Mouse (Mus musculus) erythroblast, adult 5-6 weeks (primary cell): ENCODE results near the gene Fen1. TPM values are rescaled to one million over a fixed set of nuclear protein-coding genes. Genes with fewer than 3 reads are reported as not detected.

ENCODE experiments used
- ATAC-seq: replicated peaks from 2 replicates; pipeline ENCODE4 v1.8.0; 2016; ENCODE audit warnings: moderate number of reproducible peaks, mild to moderate bottlenecking, moderate TSS enrichment, inconsistent platforms; ENCODE audit not compliant: poor library complexity, low FRiP score, severe bottlenecking
- total RNA-seq, 2 experiments: library from RNA; stranded (forward) in 1 of 2; stranded (reverse) in 1 of 2; fragments of 150-400 nt in 1 of 2; fragments of 200-764, 138-1000 nt in 1 of 2; gene quantifications; 2 replicates each; pipeline versions ENCODE4 v1.2.3 to v1.2.4; 2015 to 2017; ENCODE audit warnings: low replicate concordance in 2 of 2

Fen1 gene
- 15.2 and 26.3 TPM in 2 replicates for total RNA-seq (2015; ENCODE audit: low replicate concordance)
- total RNA-seq (2017; ENCODE audit: low replicate concordance), result 38.4 and 58.1 TPM in 2 replicates

DNA sequence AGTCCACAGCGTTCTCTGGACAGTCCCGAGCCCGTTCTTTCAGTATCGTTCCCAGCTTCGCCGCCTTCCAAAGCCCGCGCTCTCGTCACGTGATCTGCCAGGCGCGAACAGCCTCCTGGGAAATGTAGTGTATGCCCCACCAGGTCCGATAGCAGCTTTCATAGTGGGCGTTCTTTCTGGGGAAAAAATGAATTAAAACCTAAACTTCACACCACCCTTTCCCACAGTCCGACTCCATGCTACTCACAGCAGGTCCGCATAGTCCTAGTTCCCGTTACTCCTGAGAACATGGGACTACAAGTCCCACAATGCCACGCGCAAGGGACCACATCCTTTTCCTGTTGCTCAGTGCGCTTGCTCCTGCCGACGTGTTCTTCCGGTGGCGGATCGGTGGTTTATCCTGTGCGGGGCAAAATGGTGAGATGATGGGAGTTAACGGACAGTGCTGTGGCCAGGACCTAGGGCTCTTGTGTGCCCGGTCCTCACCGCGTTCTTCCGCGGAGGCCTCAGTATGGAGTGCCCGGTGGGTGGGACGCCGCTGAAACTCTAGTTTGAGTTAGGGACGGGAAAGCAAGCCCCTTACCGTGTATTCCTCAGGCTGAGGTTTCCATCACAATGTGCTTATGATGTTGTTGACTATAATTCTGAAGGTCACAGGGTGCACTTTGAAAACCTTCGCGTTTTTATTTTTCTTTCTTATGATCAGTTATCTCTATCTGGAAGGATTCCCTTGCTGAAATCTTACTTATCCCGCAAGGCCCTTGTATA lies at the start of gene Fen1, which contains the start of gene Tmem258:
Gene Fen1 (minus strand): TSS at position 322 of the 768 bp plus-strand sequence.
Gene Tmem258 (plus strand): TSS at position 167 of the 768 bp plus-strand sequence.
- peak; percentile 85 for ATAC-seq

DNA sequence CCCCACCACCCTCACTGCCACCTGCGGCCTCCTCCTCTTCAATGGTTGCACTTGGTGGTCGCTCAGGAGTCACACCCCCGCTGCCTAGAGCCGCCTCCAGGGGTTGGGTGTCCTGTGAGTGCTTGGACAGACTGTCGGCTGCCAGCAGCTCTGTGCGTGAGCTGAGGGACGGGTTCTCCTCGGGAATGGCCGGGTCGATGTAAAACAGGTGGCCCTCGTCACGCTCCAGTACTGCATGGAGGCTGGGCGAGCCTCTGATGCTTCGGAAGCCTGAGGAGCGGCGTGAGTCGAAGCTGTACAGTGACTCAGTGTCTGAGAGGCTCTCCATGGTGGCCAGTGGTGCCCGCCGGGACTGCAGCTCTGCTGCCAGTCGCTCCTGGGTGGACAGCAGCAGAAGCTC lies 44.2 kb upstream of the Fen1 start:
- ATAC-seq, result no peak

DNA sequence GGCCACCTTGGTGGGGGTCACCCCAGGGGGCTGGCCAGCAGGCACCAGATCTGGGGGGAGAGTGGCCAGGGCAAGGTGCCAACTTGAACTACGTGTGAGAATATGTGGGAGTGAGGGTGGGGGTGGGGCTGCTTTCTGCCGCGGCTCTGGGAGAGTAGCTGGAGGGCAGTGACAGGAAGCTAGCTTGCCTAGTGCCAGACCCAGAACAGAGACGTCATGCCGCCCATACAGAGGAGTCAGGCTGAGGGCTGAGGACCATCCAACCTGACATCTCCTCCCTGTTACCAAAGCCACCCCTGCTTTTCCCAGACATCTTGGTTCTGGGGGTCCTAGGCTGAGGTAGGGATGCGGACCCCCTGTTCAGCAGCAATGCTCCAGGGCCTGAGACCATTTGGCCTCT lies 43.2 kb upstream of the Fen1 start:
- no peak for ATAC-seq

DNA sequence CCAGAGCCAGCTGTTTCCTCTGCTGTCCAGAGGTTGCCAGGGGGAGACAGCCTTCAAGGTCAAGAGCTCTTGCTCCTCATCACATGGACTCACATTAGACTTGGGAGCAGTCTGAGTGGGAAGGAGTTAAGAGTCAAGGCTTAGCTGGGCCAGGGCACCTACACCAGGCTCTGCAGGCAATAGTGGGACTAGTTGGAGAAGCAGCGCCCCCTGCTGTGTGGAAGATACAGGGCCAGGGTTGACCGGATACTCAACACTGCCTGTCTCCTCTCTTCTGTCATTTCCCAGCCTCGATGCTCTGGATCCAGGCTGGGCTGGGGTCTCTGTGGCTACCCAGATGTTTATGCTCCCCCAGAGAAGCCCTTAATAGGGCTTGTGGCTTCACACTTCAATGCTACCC lies 40.2 kb upstream of the Fen1 start:
- no peak for ATAC-seq

DNA sequence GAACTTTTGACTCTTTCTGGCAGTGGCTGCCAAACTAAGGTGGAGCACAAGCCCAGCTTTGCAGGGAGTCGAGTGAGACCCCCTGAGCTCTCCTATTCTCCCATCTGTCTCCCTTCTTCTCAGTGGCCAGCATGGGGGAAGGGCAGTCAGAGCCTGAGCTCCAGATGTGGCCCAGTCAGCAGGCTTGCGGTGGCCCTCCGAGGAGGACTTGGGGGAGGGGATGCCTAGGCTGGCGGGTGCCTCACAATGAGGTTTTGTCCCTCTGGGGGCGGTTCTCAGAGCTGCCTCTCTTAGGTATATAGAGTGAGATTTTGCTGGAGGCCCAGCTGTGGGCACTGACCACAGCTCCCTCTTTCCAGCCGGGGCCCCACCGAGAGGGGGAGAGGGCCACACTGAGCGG lies 38.9 kb upstream of the Fen1 start:
- ATAC-seq, result no peak

DNA sequence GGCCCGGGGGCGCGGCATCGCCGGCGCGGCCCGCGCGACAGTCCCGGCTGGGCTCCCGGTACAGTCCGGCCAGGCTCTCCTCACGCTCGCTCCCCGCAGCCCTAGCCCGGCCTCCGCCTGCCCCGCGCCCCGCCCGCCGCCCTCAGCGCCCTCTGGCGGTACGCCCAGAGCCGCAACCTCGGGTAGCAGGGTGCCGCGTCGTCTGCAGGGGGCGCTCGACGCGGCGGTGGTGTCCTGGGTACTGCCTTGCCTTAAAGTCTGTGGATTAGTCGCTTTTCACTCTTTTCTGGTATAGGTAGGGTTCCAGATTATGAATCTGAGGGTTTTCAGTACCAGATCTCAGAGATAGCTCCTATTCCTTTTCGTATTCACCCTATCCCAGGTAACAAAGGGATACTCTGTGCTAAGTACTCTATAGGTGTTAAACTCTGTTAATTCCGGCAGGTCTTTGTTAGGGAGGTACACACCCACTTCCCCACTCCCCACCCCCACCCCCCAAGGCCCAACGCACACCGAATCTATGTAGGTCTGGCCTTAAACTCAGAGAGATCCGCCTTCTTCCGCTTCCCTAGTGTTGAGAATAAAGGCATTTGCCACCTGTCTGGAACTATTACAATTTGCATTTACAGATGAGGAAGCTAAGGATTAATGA lies 36.8 kb upstream of the Fen1 start, which contains the start of gene Myrf:
Gene Myrf (minus strand): TSS at position 95 of the 652 bp plus-strand sequence.
- ATAC-seq, result peak; percentile 63

DNA sequence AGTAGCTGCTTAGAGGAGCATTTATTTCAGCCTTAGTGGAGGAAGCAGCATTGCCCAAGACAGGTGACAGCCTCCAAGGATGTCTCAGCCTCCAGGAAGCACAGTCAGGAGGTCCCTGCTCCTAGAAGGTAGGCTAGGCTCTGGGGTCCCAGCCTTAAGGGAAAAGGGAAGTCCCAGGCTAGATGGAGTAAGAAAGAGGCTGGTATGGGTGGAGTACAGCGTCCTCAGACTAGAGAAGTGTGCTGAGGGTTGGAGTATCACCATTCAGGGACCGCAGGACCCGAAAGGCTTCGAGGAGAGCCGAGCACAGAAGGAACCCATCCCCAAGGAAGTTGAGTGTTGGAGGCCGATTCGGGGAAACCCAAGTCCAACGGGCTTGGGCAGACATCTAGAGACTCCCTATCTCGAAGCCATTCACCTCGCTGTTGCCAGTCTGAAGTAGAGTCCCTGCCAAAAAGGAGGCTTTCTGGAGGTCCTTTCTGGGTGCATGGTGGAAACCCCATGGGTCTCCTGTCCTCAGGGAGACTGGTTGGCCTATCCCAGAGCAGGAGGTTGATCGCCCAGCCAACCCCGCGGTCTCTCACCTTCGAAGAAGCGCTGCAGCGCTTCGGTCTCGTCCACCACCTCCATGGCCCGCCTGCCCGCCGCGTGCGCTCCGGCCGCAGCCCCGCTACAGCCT lies 36.1 kb upstream of the Fen1 start:
- ATAC-seq, result no peak

DNA sequence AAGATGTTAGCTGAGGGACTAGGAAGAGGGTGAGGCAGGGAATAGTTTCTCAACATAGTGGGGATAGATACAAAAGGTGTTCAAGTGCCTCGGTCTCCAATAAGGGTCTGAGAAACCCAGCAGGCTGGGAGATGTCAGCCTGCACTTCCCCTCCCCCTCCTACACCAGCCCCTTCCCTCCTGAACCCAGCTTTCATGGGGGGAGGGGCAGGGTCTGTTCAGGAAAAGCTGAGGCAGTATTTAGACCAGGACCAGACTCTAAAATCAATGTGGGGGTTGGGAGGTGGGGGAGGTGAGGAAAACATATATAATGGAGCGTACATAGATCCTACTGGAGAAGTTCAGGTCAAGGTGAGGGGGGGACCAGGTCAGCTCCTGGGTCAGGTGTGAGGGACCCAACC lies 35.5 kb upstream of the Fen1 start:
- no peak for ATAC-seq

DNA sequence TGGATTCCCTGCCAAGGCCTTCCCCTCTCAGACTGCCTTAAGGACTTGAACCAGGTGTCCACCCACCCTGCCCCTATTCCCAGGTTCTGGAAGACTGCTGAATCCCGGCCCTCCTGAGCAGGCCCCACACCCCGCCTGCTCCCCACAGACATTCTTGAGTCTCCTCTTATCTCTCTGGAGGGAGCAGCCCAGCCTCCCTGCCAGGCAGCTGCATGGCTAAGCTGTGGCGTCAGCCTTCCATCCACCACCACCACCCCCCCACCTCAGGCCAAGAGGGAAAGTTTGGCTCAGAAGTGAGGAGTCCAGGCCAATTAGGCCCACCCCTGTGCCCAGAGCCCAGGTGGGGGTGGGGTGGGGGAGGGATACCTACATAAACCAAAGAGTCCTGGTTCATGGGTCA lies 34.5 kb upstream of the Fen1 start:
- no peak for ATAC-seq

DNA sequence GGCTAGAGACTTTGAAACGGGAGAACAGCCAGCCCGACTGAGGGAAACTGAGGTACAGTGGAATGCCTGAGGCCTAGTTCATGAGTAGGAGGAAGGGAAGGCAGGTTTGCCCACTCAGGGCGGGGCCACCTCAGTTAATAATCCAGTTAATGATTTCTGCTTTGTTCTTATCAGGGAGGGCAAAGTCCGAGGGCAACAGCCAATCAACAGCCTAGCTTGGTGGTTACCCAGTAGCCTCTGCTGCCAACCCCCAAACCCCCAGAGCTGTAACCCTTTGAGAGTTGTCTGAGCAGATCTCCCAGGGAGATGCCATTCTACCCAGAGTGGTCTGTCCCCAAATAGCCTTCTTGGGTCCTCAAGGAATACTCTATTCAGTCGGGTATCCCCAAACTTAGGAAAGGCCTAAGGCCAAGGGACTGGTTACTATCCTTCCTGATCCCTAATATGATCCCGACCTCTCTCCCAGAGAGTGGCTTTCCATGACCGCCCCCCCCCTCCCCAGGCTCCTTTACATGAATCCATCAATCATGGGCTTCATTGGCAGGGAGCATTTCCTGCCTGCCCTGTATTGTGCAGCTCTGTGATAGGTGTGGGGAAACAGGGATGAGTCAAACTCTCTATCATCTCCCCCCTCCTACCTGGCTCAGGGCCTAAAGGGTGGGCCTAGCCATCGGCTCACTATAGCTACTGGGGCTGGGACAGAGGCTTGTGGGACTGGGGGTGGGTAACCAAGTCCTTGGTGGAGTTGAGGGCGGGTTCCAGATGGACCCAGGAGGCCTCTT lies 32.0 kb upstream of the Fen1 start:
- ATAC-seq, result no peak

DNA sequence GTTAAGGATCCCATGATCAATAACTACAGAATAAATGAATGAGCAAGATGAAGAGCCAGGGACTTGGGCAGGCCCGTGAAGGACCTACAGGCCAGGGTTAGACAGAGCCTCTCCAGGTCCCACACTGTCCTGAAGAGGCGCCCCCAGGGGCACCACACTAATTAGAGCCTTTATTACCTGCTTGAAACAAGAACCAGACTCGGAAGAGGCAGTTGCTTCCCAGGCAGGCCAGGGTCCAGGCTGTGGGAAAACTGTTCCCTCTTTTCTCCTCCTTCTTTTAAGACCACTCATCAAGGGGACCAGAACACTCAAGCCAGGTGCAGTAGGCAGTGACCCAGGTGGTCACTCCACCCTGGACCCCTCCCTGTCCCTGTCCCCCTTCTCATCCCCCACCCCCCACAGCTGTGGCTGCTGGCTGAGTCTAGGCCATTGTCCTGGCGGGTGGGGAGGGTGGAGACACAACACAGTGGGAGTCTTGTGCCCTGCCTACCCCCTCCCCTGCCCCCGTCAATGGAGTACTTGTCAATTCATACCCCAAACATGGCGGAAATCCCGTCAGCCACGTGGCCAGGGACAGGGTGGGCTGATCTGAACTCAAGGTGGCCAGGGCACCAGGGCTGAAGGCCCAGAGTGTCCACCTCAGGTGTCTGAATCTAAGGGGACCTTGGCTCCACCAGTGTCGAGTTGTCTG lies 28.5 kb upstream of the Fen1 start:
- ATAC-seq, result no peak

DNA sequence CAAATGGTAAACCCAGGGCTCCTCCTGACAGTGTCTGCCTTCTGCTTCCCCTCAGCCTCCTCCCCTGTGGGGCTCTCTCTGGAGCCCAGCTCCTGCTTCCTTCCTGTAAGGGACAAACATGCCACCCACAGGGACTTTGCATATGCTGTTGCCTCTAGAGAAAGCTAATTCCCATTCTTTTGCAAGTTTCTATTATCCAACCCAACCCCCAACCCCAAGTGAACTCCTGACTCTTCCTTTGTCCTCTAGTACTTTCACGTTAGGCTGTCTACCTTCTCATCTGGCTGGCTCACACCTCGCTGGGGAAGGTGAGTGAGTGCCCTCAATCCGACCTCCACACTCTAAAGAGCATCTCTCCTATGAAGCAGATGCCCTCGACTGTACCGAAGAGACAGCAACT lies 27.9 kb upstream of the Fen1 start:
- ATAC-seq, result no peak

DNA sequence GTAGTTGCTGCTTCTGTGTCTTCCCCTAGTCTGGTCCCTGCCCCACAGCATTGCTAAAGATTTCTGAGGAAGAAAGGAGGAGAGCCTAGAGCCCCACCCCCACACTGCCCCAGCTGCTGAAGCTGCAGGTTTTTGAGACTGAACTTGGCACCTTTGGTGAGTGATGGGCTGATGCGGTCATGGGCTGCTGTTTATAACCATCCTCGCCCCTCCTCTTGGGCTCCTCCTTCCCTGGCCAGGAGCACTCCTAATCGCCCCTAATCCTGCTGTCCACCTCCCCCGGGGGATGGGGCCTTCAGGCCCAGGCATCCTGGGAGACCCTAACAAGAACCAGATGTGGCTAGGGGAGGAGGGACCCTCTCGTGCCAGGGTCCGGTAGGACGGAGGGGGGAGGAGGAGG lies 27.0 kb upstream of the Fen1 start:
- no peak for ATAC-seq

DNA sequence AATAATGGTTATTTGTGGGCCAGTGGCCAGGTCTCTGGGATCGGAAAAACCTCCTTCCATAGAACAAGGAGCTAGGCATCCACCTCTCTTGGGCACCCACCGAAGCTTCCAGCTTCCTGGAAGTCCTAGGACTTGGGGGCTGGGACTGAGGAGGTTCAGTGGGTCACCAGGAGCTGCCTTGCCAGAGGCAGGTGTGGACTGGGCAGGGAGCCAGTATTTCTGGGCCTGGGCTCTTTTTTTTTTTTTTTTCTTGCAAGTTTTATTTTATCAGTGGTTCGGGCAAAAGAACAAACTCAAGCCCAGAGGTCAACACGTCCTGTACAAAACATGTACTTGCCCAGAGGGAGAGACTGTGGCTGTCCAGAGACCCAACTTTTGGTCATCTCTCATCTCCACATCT lies 21.8 kb upstream of the Fen1 start:
- no peak for ATAC-seq

DNA sequence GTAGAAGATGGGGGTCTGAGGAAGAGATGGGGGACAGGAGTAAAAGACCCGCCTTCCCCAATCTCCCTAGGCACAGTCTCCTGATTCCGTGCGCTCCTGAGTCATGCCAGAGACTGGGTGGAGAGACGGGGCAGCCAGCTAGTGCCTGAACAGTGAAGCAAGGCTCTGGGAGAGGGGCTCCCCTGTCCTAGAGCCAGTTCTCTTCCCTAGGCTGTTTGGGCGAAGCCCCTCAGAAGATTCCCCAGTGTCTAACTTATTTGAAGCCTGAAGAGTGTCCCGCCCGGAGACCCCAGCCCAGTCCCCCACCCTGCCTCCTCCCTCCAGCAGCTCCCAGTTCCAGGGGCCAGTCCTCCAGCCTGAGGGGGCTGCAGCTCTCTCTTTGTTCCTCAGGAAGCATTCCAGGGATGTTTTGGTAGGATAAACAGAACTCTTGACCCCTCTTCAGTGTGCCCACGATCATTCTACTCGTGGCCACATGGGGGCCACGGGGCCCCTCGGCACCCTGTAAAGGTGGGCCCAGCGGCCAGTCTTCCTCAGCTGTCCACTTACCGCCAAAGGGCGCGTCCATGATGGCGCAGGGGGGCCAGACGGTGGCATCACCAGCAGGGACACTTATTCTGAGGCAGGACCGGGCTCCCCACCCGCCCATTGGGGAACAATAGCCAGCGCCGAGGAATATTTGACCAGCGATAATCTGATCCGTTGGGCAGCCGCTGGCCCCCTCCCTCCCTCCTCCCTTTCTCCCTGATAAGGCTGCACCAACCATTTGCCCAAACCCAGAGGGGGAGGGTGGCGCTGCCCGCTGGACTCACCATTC lies 20.9 kb upstream of the Fen1 start:
- ATAC-seq, result no peak

DNA sequence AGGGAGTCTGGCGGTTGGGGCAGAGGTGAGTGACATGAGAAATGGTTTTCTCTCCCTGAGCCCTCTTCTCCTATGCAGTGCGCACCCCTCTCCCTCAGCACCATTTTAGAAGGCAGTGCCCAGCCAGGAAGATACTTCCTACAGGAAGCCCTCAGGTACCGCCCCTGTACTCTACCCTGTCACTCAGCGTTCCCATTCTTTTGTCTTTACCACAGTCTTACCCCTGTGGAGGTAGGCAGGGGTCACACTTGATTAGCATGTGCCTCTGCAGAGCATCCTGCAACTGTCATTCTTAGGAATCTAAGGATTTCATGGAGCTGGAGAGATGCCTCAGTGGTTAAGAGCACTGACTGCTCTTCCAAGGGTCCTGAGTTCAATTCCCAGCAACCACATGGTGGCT lies 19.6 kb upstream of the Fen1 start:
- ATAC-seq, result no peak

DNA sequence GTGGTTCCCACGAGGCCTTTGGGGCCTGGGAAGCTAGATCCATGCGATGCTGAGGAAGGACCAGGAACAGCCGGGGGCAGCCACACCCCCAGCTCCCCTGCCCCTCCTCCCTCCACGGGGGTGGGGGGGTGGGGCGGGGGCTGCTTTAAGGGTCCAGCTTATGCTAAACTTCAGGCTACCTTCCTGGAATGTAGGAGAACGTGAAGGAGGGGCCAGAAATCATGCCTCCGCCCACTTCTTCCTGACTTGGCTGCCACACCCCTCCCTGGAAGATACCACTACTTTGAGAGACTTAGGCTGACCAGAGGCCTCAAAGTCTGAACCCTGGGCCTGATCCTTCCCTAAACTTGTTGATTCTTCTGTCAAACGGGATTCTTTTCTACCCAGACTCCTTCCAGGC lies 18.7 kb upstream of the Fen1 start:
- no peak for ATAC-seq

DNA sequence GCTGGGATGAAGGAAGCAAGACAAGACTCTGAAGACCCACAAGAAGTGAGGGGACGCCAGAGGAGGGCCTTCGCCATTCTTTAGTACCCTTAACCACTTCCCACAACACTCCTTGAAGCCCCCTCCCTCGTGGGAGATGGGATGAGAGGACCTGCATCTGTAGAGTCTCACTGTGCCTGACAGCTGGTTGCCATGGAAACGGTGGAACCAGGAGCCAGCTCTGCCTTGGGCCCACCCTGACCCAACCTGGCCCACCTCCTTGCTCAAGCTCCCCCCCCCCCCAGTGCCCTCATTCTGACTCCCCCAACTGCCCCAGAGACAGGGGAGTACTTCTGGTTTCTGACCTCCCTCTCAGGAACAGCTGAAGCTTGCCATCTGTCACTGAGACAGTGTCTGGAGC lies 17.6 kb upstream of the Fen1 start:
- ATAC-seq, result no peak

DNA sequence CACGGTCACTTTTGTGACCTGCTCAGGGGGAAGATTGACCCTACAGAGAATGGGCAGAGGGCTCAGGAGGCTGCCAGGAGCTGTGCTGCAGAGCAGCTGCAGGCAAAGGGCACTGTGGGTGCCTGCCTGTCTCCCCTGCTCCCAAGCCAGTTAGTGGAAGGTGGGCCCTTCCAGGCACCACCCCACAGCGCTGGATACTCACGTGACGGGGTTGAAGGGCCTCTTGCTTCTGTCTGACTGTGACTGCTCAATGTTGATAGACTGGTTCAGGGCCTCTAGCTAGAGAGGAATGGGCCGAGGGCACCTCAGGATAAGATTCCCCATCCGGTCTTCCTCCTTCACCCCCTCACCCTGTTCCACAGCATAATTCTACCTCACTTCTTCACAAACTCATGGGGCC lies 15.6 kb upstream of the Fen1 start:
- ATAC-seq, result no peak
